Mouse (Mus musculus) T-helper 2 cell (primary cell): Measurements from ENCODE around the gene Pym1.
"Not testable (repeated sequence)": the region's sequence is repeated elsewhere in the genome, so short reads cannot be mapped to it uniquely, and the experiment has no call there.

Source experiments
- in situ Hi-C: fragments of 300-600 bp; cut with MboI, MseI; formaldehyde crosslinking; loops from one replicate; pipeline ENCODE4 v1.15.1; 2025; ENCODE audit warnings: high pct_unique_total_duplicates

The Pym1 gene

GRCm38 (mm10) chr10:128747646-128748251 lies at the start of gene Pym1:
Gene Pym1 (plus strand): TSS chr10:128747889.
- in situ Hi-C loops, result no loop called here

DNA sequence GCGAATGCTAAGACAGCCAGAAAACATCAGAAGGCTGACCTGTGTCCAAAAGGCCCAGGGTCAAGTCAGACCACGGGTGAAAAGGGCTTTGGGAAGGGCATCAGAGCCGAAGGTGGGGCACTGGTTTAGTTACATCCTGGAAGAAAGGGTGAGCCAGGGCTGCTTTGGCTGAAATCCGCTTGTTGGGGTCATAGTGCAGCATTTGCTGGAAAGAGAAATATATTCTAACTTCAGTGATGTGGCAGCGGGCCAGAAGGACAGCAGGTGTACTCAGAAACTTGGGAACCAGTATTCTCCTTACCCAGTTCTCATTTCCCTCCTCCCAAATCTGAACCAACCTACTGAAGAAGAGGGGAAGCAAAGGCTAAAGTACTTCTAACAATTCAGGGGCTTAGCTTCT lies 48.7 kb upstream of the Pym1 start:
- in situ Hi-C loops, result no loop called here

DNA sequence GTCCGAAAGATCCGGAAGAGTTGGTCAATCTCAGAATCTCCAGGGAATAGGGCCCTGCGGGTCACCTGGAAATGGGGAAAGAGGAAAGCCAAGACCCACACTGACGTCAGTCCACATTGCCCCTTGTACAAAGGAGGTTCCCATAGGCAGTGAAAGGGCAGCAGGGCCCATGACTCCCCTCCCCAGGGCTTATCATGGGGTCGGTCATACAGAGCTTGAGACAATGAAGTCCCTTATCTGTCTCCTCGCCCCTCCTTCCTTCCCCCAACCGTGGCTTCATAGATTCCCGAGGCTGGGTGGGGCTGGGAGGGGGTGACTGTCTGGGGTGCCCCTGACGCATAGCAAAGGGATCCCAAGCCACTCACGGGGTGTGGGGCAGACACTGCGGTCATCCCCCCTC lies 48.1 kb upstream of the Pym1 start:
- in situ Hi-C loops, result no loop called here

DNA sequence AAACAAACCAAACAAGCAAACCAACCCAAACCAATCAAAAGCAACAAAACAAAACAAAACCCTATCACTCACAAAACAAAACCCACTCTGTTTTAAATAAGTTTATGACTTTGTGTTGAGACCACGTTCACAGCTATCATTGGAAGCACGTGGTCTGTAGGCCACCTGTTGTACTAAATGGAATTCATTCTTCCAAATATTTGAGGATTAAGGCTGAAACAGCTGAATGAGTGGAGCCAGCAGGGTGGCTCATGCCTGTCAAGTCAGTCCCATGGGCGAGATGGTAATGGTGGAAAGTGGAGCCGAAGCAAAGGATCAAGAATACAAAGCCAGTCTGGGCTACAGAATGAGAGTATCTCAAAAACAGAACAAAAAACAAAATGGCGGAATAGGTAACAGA lies 47.0 kb upstream of the Pym1 start:
- in situ Hi-C loops, result no loop called here

GRCm38 (mm10) chr10:128702328-128703007 lies 45.2 kb upstream of the Pym1 start:
- in situ Hi-C loops, result no loop called here

DNA sequence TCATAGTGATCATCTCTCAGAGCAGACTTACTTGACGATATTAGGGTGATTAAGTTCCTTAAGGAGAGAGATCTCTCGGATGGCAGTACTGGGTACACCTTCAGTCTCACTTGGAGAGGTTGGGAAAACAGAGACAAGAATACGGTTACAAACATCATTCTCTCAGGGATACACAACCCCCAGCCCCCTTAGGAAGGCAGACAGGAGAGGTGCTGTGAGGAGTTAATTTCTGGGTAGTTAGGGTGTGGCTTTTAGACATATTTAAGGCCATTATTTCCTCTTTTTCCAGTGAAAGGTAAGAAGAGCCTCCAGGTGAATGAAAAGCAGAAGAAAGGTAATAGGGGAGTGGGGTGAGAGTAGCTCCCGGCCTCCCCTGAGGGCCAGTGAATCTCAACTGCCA lies 43.8 kb upstream of the Pym1 start, which contains the start of gene Pmel:
Gene Pmel, plus strand, starts transcription at position 301 of the 400 bp plus-strand sequence.
- in situ Hi-C loops, result no loop called here

- in situ Hi-C loops, result no loop called here
These were observed 43.0 kb upstream of the Pym1 start, which contains the start of gene Cdk2 for GRCm38 (mm10) chr10:128704491-128705316. Gene Cdk2 (minus strand): TSS chr10:128705031.

- in situ Hi-C loops, result no loop called here
These were observed 42.4 kb upstream of the Pym1 start for GRCm38 (mm10) chr10:128705317-128705693.

DNA sequence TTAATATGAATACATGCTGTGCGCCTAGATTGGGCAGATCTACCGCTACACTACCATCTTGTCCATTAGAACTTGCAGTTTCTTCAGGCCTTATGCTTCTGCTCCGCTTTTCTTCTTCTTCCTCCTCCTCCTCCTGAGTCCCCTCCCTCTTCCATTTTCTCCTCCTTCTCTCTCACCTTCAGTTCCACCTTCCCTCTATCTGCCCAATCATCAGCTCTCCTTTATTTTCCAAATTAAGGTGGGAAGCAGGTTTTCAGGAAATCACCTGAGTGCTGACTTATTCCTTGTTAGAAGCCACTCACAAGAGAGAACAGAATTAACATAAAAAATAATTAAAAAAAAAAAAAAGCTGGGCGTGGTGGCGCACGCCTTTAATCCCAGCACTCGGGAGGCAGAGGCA lies 36.4 kb upstream of the Pym1 start:
- in situ Hi-C loops, result not testable (repeated sequence)

DNA sequence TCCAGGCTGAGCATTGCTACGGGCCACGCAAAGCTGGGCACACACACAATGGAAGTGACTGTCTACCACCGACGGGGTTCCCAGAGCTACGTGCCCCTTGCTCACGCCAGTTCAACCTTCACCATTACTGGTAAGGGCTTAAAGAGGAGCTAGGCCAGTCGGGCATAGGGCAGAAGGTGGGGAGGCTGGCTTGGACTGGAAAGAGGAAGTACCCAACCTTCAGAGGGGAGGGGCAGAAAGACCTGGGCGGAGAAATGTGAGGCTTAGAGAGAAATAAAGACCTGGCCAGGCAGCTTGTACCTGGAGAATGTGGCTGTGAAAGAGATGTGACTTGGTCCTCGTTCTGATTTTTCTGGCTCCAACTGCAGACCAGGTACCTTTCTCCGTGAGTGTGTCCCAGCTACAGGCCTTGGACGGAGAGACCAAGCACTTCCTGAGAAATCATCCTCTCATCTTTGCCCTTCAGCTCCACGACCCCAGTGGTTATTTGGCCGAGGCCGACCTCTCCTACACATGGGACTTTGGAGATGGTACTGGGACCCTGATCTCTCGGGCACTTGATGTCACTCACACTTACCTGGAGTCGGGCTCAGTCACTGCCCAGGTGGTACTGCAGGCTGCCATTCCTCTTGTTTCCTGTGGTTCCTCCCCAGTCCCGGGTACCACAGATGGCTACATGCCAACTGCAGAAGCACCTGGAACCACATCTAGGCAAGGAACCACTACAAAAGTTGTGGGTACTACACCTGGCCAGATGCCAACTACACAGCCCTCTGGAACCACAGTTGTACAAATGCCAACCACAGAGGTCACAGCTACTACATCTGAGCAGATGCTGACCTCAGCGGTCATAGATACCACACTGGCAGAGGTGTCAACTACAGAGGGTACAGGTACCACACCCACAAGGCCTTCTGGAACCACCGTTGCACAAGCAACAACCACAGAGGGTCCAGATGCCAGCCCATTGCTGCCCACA lies 31.8 kb upstream of the Pym1 start:
- in situ Hi-C loops, result no loop called here

DNA sequence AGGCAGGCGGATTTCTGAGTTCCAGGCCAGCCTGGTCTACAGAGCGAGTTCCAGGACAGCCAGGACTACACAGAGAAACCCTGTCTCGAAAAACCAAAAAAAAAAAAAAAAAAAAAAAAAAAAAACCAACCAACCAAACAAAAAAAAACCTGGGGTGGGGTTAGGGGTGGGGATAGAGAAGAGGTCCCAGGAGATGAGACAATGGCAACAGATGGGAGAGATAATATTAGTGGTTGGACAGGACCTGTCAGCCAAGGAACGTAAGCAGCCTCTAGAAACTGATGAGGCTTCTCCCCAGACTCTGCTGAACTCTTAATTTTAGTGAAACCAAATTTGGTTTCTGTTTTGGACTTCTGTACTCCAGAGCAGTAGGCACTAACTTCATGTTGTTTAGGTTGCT lies 22.2 kb upstream of the Pym1 start:
- in situ Hi-C loops, result not testable (repeated sequence)

- in situ Hi-C loops, result no loop called here
These were observed 19.6 kb upstream of the Pym1 start for GRCm38 (mm10) chr10:128728059-128728458.

DNA sequence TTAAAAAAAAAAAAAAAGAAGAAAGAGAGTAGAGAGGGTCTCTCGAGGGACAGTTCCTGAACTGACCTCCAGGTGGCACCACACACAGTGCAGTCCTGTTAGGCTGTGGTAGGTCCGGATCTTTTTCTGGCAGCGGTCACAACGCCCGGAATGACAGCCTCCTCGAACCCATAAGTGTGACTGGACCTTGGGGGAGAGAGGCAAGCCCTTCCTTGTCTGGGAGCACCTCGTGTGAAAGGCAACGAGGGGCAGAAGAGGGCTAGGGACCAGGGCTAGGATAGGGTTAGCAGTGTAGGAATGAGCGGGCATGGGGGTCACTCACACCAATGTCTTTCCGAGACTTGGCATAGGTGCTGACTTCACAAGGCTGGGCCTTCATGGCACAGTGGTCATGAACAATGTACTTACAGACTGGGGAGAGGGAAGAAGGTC lies 16.7 kb upstream of the Pym1 start:
- in situ Hi-C loops, result no loop called here

DNA sequence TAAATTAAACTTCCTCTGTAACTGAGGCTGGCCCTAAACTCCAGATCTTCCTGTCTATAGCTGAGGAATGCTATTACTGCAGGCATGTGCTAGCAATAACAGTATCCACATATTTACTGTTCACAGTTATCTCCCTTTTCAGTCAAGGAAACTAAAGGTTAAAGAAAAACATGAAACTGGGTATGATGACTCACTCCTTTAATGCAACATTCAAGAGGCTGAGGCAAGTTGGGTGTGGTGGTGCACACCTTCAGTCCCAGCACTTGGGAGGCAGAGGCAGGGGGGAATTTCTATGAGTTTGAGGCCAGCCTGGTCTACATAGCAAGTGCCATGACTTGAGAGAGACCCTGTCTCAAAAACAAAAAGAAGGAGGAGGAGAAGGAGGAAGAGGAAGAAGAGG lies 15.7 kb upstream of the Pym1 start:
- in situ Hi-C loops, result no loop called here

DNA sequence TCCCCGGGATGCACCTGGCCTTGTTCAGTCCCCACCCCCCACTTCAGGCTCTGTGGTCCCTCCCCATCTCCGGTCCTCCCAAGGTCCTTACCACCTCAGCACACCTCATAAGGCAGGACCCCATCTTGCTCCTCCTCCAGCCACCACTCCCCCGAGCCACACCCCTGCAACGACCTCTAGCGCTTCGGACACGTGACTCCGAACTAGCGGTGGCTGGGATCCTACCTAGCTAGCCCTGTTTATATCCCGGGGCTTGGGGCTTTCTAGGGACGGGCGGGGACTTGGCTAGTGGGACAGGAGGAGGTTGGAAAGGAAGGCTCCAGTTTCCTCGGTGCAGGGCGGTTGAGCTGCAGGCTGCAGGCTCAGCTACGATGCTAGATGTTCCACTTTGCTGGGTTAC lies 10.3 kb upstream of the Pym1 start:
- in situ Hi-C loops, result no loop called here

DNA sequence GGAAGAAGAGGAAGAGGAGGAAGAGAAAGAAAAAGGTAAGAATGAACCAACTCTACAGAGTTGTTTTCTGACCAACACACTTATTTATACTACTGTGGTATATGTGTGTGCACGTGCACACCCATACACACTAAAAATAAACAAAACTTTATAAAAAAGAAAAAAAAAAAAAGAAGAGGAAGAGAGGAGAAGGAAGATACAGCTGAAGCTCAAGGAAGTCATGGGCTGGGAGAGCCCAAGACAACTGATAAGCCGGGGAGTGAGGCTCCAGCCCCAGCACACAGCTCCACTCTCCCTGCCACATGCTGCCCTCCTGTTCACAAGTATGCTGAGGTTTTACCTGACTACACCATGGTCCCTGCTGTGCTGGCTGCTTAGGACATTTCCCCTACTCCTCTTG lies 7.4 kb upstream of the Pym1 start:
- in situ Hi-C loops, result no loop called here

- in situ Hi-C loops, result no loop called here
These were observed 5.1 kb upstream of the Pym1 start for GRCm38 (mm10) chr10:128742616-128743015.

DNA sequence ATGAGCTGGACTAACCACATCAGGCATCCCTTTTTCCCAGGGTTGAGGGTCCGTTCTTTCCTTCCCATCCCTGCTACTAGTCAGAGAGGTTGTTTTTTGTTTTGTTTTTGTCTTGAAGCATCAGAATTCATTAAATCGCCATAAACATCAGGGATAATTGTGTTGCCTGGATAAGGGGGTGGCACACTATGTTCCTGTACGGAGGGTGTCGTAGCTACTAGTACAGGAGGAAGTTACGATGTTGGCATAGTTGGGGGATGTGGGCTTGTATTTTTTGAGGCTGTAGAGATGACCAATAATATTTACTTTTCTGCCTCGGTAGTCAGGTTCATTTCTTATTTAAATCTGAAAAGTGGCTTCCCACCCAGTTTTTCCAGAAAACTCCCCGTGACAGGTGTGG lies 4.5 kb upstream of the Pym1 start:
- in situ Hi-C loops, result no loop called here

DNA sequence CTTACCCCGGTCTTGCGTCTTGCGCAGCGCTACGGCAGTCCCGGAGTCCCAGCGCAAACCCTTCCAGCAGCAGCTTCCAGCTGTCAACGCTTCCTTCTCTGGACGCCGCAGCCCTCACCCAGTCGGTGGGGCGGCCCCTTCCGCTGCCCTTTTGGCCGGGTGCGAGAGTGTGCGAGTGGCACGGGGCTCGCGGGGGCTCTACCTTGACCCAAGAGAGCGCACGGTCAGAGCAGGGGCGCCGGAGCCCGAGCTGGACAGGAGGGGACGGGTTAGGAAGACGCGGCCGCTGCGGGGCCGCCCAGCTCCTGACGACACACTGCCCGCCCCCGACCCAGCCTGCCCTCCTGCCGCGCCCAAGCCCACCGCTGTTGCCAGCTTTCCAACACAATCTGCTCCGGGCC lies 3.9 kb upstream of the Pym1 start:
- in situ Hi-C loops, result no loop called here

GRCm38 (mm10) chr10:128744211-128744610 lies 3.5 kb upstream of the Pym1 start:
- in situ Hi-C loops, result no loop called here
